Mouse (Mus musculus): ENCODE measurements around the gene Gm973.

DNA sequence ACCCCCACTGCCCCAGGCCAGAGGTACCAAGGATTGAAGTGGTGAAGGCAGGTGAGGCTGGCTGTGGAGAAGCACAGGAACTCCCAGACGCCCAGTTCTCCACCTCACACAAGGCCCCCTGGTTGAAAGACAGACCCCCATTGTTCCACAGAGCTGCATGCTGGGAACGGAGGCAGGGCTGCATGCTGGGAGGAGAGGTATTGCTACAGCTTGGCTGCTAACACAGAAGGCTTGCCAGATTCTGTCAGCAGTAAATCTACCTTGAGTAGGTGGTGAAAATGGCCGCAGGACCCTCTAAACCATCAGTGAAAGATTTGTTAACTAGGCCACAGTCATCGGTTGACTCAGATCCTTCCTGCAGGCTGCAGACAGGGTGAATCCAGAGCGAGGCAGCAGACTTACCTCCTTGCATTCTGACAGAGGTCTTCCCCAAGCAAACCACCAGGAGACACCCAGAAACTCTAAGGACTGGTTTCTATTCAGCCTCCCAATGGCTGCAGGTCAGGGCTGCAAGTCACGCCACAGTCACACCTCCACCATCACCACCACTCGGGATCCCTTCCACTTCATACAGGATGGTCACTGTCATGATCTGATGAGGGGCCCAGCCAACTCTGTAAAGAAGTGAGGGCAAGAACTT lies 33.1 kb downstream of the Gm973 start:
- no peak for TF ChIP-seq CTCF (IDR thresholded peaks at IDR 0.05 in 2 of 3, conservative IDR thresholded peaks at IDR 0.05 in 1 of 3; ENCODE audit: control insufficient read depth in 1 of 3, insufficient read depth in 1 of 3, low read depth in 2 of 3, low read length in 3 of 3, poor library complexity in 1 of 3, severe bottlenecking in 1 of 3)
- TF ChIP-seq MEF2A (IDR thresholded peaks at IDR 0.05; ENCODE audit: extremely low read depth, insufficient replicate concordance, low read depth, low read length, poor library complexity, severe bottlenecking) = no peak
- no peak for TF ChIP-seq POLR2A (IDR thresholded peaks at IDR 0.05; ENCODE audit: control insufficient read depth in 1 of 2, insufficient read depth in 1 of 2, low read depth in 1 of 2, low read length in 2 of 2, poor library complexity in 1 of 2)
- no peak for TF ChIP-seq USF1 (IDR thresholded peaks at IDR 0.05; ENCODE audit: low read depth, low read length)
- TF ChIP-seq BHLHE40 (IDR thresholded peaks at IDR 0.05; ENCODE audit: borderline replicate concordance, low read depth, low read length) = no peak
- TF ChIP-seq GABPA (IDR thresholded peaks at IDR 0.05; ENCODE audit: low read depth, low read length) = no peak
- TF ChIP-seq JUND (IDR thresholded peaks at IDR 0.05; ENCODE audit: low read depth, low read length) = no peak

All from MEL (cell line).